Mouse (Mus musculus) frontal cortex, adult 2 months (tissue): ENCODE data around the gene Lrrc25. TPM values are rescaled to one million over a fixed set of nuclear protein-coding genes. Genes with fewer than 3 reads are reported as not detected.
A peak's percentile ranks its signal among the peaks of the same experiment; 100 is the strongest.
"Not testable (repeated sequence)": the region's sequence is repeated elsewhere in the genome, so short reads cannot be mapped to it uniquely, and the experiment has no call there.

Experiments
- DNase-seq, 2 experiments: peaks; one replicate each; pipeline ENCODE4 v3.0.0; 2022; ENCODE audit warnings: low spot score in 1 of 2; ENCODE audit errors: extremely low spot score in 1 of 2
- polyA plus RNA-seq: library from polyadenylated mRNA; depleted of rRNA; stranded (reverse); fragments of >200 nt; gene quantifications from 2 replicates; pipeline ENCODE4 v1.2.3, GENCODE M21; 2012; rRNA removed

Gene Lrrc25
- polyA plus RNA-seq = 0.78 and 0.86 TPM in 2 replicates

DNA sequence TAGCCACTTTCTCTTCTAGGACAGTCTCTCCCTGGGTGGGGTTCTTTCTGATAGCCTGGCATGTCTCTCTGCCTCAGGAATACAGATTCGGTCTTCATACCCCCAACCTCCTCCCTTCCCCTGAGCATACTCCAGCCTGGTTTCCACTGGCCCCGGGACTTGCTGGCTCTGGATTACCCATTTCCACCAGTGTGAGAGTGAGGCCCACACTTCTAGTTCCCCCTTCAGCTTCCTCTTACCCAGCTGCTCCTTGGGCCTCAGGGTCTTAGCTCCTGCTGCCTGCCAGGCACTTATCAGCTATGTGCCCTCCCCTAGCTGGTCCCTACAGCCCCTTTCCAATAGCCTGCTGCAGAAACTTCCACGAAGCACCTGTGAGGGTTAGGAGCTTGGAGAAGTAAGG is at the start of gene Lrrc25:
Gene Lrrc25 (plus strand): TSS at position 262 of the 400 bp plus-strand sequence.
- DNase-seq = no peak

DNA sequence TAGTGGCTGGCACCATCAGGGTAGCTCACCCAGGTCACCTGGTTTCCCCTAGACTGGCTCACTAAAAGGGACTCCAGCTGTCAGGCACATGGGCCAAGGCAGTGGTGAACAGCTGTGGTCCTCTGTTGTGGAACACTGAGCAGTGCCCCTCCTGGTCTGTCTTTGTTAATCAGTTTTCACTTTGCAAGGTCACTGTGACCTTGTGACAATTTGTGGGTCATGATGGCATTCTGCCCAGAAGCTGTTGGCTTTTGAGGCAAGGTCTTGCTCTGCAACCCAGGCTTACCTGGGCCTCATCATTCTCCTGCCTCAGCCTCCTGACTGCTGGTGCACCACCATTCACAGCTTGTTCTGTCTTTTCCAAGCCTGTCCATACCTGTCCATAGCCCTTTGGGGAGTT is 45.6 kb upstream of the Lrrc25 start:
- DNase-seq = no peak

DNA sequence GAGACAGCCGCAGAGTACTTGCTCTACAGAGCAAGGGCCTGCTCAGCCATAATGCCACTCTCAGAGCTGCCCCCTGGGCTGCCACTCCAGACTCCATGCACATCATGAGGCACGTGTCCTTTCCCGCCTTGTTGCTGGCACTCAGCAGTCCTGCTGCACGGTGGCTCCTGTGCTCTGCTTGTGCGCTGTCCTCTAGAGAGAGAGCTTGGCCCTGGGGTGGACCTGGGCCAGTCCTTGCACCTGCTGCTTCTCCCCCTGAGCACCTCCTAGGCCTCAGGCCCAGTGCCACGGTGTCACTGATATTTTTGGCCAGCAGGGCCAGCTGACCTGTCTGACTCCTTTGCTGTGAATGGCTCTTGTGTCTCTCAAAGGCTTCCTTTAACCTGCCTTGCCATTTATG is 45.0 kb upstream of the Lrrc25 start:
- no peak for DNase-seq

DNA sequence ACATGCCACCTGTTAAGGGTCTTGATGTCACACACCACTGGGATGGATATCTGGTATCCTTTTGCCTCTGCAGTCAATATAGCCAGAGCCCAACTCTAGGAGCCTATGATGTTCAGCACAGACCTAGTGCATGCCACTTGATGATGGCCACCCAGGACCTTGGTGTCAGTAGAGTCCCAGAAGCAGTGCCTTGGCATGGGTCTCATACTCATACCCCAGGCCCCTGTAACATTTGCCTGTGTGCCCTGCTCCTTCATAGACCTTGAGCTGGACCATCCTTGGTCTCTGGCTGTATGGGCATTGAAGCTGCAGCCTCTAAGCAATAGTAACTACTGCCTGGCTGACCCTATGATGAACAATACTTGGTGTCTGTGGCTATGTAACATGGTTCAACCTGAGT is 41.7 kb upstream of the Lrrc25 start:
- DNase-seq = no peak

DNA sequence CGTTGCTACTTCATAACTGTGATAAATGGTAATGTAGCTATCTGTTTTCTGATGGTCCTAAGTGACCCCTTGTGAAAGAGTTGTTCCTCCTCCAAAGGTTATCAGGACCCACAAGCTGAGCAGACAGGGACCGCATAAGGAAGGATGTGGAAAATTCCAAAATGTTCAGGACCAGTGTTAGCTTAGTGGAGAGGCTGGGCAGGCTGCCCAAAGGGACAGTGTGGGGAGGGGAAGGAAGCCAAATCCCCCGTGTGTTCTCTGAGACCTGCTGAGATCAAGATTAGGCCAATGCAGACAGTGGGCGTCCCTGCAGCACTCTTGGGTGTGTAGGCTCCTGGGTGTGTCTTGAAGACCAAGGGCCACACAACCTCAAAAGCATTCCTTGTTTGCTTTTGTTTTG is 41.0 kb upstream of the Lrrc25 start:
- DNase-seq = no peak

DNA sequence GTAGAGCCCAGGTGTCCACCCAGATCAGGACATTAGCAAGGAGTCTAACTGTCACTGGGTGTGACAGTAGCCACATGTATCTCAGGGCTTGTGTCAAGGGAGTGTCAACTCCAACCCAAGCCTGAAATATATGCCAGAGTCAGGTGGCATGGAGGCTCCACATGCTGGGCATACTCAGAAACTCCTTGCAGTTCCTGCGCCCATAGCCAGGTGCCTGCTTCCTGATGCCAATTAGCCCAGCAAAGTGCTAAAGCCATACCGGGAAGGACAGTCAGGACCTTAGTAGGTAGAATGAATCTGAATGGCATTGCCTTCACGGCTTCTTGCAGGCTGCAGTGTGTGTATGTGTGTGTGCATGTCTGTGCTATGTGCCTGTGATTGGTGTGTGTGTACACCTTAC is 38.7 kb upstream of the Lrrc25 start:
- DNase-seq = no peak

DNA sequence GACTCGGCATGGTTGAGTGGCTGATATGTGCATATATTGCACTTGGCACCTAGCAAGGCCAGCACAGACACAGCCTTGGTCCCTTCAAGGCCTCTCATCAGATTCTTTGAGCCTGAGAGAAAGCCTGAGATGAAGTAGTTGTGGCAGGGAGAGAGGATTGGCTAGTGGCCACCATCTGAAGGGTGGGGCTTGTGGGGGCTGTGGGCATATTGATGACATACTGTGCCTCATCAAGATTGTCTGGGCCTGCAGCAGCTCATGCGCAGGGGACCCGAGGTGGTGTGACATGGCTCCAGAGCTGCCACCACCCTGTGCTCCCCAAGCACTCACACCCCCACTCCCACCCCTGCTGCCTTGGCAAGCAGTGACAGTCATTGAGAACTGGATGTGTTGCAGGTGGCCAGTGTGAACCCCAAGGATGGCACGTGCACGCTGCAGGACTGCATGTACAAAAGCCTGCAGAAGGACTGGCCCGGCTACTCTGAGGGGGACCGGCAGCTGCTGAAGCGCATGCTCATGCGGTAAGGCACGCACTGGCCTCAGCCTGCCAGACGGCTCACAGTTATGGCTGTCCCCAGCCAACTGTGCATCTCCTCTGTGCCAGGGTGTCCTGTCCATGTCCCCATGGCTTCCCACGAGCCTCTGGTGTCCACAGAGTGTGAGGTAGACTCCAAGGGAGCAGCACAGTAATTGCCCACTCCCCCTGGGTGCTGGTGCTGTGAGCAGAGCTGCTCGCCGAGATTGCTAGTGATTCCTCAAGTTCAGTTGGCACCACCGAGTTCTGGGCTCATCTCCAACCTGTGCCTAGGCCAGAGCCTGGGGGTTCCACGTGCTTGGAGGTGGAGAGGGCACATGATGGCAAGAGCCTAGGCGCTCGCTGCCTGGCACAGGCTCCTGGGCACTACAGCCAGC is 32.2 kb upstream of the Lrrc25 start:
- no peak for DNase-seq

DNA sequence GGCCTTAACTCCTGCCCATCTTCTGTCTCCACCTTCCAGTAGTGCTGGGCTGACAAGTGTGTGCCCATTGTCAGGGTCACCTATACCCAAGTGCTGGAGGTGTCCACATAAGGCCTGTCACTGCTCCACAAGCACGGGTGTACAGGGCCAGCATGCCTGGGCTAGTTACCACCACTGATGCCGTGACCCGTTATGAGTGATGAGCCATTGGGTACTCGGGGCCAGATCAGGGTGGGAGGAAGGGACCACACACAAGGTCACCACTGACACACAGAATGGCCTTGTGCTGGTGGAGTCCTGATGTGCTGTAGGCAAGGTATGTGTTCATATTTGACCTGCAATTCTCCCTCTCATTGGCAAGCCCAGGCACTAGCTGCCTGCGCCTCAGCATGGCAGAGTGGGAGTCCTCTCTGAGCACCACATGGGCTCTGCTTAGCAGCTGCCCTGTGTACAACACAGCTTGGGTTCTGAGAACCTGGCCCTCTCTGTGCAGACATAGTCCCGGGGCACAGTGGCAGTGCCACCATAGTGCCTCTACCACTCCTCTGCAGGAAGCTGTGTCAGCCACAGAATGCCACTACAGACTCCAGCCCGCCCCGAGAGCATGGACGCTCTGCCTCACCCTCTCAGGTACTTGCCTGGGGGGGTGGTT is 31.2 kb upstream of the Lrrc25 start:
- no peak for DNase-seq

DNA sequence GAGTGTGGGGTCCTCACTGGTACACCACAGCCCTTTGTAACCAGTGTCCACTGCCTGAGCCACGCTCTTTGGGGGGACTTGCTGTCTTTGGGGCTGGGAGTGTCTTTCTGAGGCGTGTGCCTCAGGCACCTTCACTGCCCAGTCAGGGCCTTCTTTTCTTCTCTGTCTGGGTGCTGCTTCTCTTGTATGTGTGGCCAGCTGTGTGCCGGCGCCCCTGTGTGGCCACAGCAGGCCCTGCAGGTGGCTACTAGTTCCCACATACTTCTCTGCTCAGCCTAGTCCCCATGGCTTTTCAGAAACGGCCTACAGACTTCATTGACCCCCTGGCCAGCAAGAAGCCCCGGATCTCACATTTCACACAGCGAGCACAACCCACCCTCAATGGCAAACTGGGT is 30.7 kb upstream of the Lrrc25 start:
- no peak for DNase-seq

DNA sequence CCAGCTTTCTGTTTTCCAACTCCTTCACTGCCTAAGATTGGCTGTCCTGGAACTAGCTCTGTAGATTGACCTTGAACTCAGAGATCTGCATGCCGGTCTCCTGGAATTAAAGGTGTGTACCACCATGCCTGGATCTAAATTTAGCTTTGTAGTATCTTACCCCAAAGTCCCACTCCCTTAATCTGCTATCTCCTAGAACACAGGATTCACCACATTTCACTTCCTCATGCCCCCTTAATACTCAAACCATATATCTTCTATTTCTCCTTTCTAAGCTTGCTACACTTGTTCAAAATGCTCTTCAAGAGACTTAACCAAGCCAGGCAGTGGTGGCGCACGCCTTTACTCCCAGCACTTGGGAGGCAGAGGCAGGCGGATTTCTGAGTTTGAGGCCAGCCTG is 28.0 kb upstream of the Lrrc25 start:
- not testable (repeated sequence) for DNase-seq

DNA sequence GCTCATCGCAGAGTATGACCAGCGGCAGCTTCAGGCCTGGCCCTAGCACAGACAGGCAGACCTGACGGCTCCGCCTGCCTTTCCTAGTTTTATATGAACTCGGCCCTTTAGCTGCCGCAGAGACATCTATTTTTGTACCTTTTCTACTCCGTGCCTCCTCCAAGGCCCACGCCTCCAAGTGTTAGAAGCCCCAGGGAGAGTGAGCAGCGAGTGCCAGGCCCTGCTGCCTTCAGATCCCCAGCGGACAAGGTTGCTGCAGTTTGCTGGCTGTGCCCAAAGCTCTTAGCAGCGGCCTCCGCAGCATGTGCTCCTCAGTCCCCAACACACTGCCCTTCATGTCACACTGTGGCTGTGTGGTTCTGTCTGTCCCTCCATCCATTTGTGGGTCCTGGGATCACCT is 24.4 kb upstream of the Lrrc25 start:
- no peak for DNase-seq

DNA sequence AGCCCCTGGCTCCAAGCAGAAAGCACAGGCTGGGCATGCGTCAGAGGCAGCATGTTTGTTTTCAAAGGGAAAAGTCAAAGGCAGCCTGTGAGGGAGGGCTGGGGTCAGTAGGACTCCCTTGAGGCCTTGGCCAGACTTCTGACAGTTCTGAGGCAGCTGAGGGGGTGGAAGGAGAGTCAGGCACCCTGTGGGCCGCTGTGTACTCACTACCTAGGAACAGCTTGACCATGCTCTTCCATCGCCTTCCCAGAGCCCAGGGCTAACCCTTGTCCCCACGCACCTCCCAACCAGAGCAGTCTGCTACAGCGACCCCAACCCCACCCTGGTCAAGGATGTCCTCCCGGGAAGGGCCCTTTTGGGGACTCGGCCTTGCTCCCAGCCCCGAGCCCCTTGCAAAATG is 22.8 kb upstream of the Lrrc25 start:
- DNase-seq = no peak

DNA sequence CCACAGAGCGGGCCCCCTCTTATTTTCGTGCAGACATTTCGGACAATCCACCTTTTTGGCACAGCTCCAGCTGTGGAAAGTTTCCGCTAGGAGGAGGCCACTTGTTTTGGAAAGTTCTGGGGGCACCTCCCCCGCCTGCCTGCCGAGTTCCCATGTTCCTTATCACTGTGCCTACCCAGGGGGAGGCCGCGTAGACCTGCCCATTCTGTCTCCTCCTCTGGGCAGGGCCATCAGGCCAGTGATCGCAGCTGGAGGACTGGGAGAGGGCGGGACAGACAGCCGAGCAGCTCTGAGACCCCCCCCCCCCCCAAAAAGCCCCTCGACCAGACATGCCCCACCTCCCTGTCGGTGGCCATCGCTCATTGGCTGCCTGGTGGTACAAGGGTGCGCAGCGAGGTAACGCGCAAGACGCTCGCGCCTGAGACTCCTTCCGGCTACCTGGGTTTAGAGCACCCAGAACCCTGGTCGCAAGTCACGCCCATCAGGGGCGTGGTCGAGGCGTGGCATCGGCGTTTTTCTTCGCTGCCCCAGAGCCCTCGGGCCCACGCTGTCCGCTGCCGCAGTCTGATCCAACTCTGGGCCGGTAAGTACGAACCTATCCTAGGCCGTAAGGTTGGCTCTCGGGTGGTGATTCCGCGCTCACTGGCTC is 21.9 kb upstream of the Lrrc25 start, which contains the start of gene Isyna1:
Gene Isyna1 (plus strand): TSS at position 413 of the 649 bp plus-strand sequence.
- peak in 1 of 2 experiments; percentile 74 for DNase-seq

DNA sequence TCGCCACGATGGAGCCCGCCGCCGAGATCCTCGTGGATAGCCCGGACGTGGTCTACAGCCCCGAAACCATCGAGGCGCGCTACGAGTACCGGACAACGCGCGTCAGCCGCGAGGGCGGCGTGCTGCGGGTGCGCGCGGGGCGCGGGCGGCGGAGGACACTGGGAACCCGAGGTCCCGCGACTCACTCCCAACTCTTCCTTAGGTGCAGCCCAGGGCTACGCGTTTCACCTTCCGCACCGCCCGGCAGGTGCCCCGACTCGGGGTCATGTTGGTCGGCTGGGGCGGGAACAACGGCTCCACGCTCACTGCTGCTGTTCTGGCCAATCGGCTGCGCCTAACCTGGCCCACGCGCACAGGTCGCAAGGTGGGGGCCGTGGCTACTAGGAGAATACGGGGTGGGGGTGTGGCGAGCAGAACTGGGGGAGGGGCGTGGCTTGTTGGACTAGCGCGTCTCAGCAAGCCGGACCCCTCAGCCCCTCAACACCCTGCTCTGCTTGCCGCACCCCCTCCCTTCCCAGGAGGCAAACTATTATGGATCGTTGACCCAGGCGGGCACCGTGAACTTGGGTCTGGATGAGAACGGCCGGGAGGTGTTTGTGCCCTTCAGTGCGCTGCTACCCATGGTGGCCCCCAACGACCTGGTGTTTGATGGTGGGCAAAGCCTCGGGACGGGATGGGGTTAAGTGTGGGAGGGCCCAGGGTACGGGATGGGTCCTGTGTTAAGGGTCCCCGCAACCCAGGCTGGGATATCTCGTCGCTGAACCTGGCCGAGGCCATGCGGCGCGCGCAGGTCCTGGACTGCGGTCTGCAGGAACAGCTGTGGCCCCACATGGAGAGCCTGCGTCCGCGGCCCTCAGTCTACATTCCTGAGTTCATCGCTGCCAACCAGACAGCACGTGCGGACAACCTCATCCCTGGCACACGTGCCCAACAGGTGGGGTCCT is 21.1 kb upstream of the Lrrc25 start:
- no peak for DNase-seq

DNA sequence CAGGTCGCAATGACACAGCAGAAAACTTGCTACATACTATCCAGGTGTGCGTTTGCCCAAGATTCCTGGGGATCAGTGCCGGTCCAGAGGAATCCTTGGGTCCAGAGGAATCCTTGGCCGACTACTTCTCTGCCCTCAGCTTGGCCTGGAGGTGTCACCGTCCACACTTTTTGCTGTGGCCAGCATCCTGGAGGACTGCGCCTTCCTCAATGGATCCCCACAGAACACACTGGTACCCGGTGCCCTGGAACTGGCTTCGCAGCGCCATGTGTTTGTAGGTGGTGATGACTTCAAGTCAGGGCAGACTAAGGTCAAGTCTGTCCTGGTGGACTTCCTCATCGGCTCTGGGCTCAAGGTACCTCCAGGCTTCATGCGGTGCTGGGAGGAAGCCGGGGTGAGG is 20.1 kb upstream of the Lrrc25 start:
- DNase-seq = no peak

DNA sequence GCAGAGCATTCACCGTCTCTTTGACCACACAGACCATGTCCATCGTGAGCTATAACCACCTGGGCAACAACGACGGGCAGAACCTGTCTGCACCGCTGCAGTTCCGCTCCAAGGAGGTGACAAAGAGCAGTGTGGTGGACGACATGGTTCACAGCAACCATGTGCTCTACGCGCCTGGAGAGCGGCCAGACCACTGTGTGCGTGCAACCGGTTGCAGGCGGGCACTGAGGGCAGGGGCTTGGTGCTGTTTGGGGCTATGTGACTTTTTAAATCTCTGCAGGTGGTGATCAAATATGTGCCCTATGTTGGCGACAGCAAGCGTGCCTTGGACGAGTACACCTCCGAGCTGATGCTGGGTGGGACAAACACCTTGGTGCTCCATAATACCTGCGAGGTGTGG is 19.7 kb upstream of the Lrrc25 start:
- no peak for DNase-seq

DNA sequence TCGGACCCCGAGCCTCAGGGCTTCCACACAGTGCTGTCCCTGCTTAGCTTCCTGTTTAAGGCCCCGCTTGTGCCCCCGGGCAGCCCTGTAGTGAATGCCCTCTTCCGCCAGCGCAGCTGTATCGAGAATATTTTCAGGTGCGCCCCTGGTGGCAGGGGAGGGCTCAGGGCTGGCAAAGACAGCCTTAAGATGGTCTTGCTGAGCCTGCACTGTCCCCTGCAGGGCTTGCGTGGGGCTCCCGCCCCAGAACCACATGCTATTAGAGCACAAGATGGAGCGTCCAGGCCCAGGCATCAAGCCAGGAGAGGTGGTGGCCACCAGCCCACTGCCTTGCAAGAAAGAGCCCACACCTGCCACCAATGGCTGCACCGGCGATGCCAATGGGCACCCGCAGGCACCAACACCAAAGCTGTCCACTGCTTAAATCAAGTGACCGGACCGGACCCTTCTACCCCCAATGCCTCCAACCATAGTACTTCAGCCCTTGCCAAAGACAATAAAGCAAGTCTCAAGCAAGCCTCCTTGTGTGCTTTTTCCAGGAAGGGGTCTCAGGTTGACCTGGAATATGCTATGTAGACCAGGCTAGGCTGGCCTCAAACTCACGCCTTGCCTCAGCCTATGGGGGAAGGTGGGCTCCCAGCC is 19.1 kb upstream of the Lrrc25 start:
- DNase-seq = no peak

DNA sequence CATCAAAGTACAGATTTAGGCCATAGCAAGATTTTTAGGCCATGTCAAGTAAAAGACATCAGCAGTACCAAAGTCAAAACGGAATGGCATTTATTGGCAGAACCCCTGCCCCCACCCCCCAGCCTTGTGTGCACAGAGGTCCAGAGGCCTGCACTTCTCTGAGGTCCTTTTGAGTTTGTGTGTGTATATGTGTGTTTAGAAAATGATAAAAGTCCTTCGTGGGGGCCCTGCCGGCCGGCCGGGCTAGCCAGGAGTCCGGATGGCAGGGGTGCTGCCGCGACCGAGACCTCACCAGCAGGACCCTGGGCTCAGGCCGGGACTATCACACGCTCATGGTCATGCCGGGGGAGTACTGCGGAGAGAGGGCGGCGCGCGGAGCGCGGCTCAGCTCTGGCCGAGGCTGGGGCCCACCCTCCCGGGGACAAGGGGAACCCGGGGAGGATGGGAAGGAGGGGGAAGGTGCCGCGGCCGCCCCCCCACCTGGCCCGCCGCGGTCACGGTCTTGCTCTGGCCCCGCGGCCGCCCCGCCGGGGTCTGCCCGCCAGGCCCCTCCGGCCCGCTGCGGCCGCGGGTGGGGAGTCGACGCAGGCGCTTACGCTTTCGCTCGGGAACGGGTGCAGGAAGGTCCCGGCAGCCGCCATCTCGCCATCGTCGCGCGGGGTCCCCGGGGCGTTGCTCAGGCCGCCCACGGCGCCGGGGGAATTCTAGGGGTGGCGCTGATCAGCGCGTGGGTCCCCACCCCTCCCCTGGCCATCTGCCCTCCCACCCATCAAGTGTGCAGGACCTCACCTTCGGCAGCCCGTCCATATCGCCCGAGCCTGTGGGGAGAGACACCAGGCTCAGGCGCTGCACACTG is 18.3 kb upstream of the Lrrc25 start:
- DNase-seq = no peak

DNA sequence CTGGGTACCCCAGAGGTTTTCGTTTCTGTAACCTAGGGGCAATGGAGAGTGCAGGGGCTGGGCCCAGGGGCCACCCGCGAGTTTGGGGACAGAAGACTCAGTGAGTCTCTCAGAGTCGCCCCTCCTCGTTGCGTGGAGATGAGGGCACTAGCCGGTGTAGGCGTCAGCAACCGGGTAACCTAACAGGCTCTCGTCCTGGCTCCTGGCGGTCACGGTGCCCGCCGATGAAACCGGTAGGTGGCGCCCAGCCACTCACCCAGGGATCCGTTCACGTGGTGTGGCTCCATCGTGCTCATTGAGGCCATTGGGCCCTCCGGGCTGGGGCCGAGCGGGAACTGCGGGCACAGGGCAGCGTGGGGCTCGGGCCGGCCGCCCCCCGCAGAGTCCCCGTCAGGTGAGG is 17.7 kb upstream of the Lrrc25 start:
- DNase-seq = peak; percentile 82 to 88
